Mouse (Mus musculus): Measurements from ENCODE around the gene C130050O18Rik. TPM values are rescaled to one million over a fixed set of nuclear protein-coding genes. Genes with fewer than 3 reads are reported as not detected.

Gene C130050O18Rik
- polyA plus RNA-seq, 1 experiment from 2014 or later: 0.43 TPM

GRCm38 (mm10) chr5:139368638-139369320, 36.3 kb upstream of the C130050O18Rik start:
- no peak for ATAC-seq (replicated peaks; ENCODE audit: extremely low read depth, insufficient read depth, low FRiP score)
- Histone ChIP-seq H3K27me3 (ENCODE audit: control insufficient read depth, insufficient read depth, low read length) (no peaks in the 10 kb centered on the region), H3K4me3 (ENCODE audit: low read length) (no peak overlapping the region), H3K4me2 (ENCODE audit: low read depth, low read length) (no peak overlapping the region), H3K4me1 (ENCODE audit: control insufficient read depth, insufficient read depth, low read length) (peaks cover 31% of the 10 kb centered on the region), H3K9ac (ENCODE audit: low read length) (no peak overlapping the region), H3K27ac (ENCODE audit: low read length) (no peak overlapping the region), H3K9me3 (replicated peaks; ENCODE audit: control insufficient read depth, low read length) (no peaks in the 10 kb centered on the region), H3K36me3 (ENCODE audit: control insufficient read depth, insufficient read depth) (no peaks in the 10 kb centered on the region)
- WGBS: 82% methylated on average over 11 of the region's 11 CpGs

DNA sequence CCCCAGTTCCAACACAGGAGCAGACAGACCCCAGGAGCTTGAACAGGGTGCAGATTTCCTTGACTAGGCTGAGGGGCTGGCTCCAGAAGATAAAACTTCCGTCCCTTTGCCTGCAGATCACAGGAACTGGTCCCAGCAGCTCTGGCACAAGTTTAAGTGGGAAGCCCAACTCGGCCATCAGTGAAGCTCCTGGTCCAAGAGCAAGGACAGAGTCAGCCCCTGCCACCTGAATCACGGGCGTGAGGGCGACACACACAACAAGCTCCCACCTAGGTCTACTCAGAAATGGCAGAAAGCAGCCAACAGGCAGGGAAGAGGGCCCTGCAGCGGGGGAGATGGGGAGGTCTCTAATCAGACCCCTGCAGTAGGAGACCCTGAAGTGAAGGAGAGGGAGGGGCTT, 34.7 kb upstream of the C130050O18Rik start:
- WGBS: 76% methylated on average over 6 of the region's 6 CpGs
- Histone ChIP-seq H3K4me3 (ENCODE audit: low read length) (no peak overlapping the region), H3K36me3 (ENCODE audit: control insufficient read depth, insufficient read depth) (no peaks in the 10 kb centered on the region), H3K4me1 (ENCODE audit: control insufficient read depth, insufficient read depth, low read length) (peaks cover 20% of the 10 kb centered on the region), H3K9me3 (replicated peaks; ENCODE audit: control insufficient read depth, low read length) (no peaks in the 10 kb centered on the region), H3K9ac (ENCODE audit: low read length) (peak overlapping the region; percentile 81), H3K27ac (ENCODE audit: low read length) (no peak overlapping the region), H3K27me3 (ENCODE audit: control insufficient read depth, insufficient read depth, low read length) (no peaks in the 10 kb centered on the region), H3K4me2 (ENCODE audit: low read depth, low read length) (peak overlapping the region; percentile 71; the same call in 1 of the 2 replicates)
- no peak for ATAC-seq (replicated peaks; ENCODE audit: extremely low read depth, insufficient read depth, low FRiP score)

DNA sequence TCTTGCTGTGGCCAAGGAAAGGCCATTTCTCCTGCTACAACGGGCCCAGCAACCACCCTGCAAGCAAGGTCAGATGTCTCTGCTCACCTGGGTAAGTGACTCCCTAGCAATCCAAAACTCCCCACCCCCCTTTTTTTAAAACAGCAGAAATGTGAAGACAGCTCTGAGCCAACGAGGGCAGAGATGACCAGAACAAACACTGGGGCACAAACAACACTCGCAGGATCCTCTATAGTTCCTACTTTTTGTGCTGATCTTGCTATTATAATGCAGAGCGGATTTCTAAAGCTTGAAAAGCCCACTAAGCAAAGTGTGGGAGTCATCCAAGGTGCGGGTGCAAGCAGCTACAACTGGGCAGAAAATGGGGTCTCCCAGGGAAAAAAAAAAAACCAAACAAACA, 34.0 kb upstream of the C130050O18Rik start:
- Histone ChIP-seq H3K27ac (ENCODE audit: low read length) (peak overlapping the region; percentile 76; the same call in 1 of the 2 replicates), H3K9me3 (replicated peaks; ENCODE audit: control insufficient read depth, low read length) (no peaks in the 10 kb centered on the region), H3K4me1 (ENCODE audit: control insufficient read depth, insufficient read depth, low read length) (peaks cover 20% of the 10 kb centered on the region), H3K36me3 (ENCODE audit: control insufficient read depth, insufficient read depth) (no peaks in the 10 kb centered on the region), H3K27me3 (ENCODE audit: control insufficient read depth, insufficient read depth, low read length) (no peaks in the 10 kb centered on the region), H3K4me3 (ENCODE audit: low read length) (peak overlapping the region; percentile 61), H3K4me2 (ENCODE audit: low read depth, low read length) (peak overlapping the region; percentile 71), H3K9ac (ENCODE audit: low read length) (peak overlapping the region; percentile 81)
- ATAC-seq (replicated peaks; ENCODE audit: extremely low read depth, insufficient read depth, low FRiP score): no peak
- 70% methylated on average over 5 of the region's 5 CpGs for WGBS

DNA sequence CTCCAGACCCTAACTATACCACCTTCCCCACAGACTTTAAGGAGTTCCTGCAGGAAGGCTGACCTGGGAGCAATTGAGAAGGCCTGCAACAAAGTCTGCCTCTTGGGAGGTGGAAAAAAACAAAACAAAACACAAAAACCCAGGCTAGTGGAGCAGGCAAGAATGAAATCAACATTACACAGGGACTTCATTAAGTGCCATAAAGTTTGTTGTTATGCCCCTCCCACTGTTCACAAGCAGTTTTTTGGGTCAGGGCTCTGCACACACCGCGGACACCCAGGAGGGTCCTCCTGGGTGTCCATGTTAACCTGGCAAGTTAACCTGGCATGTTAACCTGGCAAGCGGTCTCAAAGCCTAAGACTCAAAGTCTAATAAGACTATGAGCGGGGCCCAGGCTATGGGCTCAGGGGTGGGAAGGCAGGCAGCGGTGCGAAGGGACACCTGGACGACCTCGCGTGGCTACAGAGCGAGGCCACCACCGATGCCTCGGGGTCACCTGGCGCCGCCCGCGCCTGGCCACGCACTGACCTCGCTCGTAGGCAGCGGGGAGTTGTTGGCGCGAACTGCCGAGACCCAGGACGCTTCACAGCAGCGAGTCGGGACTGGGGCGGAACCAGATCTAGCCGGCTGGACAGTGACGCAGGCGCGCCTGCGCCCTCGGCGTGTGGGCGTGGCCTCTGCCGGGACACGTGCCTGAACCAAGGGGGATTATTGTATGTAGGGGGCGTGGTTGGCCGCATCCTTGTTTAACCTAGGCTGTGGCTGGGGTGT, 33.3 kb upstream of the C130050O18Rik start:
- peak overlapping the region; percentile 61 for H3K4me3 ChIP-seq (ENCODE audit: low read length)
- 1% methylated on average over 39 of the region's 39 CpGs for WGBS

GRCm38 (mm10) chr5:139373126-139373525, 32.0 kb upstream of the C130050O18Rik start:
- Histone ChIP-seq H3K9me3 (replicated peaks; ENCODE audit: control insufficient read depth, low read length) (no peaks in the 10 kb centered on the region), H3K9ac (ENCODE audit: low read length) (no peak overlapping the region), H3K4me3 (ENCODE audit: low read length) (no peak overlapping the region), H3K27ac (ENCODE audit: low read length) (no peak overlapping the region), H3K4me2 (ENCODE audit: low read depth, low read length) (no peak overlapping the region), H3K36me3 (ENCODE audit: control insufficient read depth, insufficient read depth) (no peaks in the 10 kb centered on the region), H3K4me1 (ENCODE audit: control insufficient read depth, insufficient read depth, low read length) (peaks cover 34% of the 10 kb centered on the region), H3K27me3 (ENCODE audit: control insufficient read depth, insufficient read depth, low read length) (no peaks in the 10 kb centered on the region)
- 80% methylated on average over 3 of the region's 3 CpGs for WGBS
- ATAC-seq (replicated peaks; ENCODE audit: extremely low read depth, insufficient read depth, low FRiP score): no peak

More for the DNA sequence above, 33.3 kb upstream of the C130050O18Rik start:
- no peaks in the 10 kb centered on the region for H3K9me3 ChIP-seq (replicated peaks; ENCODE audit: control insufficient read depth, low read length)
- H3K4me1 ChIP-seq (ENCODE audit: control insufficient read depth, insufficient read depth, low read length): peaks cover 21% of the 10 kb centered on the region
- peak; percentile 93 for ATAC-seq (replicated peaks; ENCODE audit: extremely low read depth, insufficient read depth, low FRiP score)
- H3K9ac ChIP-seq (ENCODE audit: low read length): peak overlapping the region; percentile 81
- H3K27ac ChIP-seq (ENCODE audit: low read length): peak overlapping the region; percentile 76
- H3K27me3 ChIP-seq (ENCODE audit: control insufficient read depth, insufficient read depth, low read length): no peaks in the 10 kb centered on the region
- H3K4me2 ChIP-seq (ENCODE audit: low read depth, low read length): peak overlapping the region; percentile 71
- H3K36me3 ChIP-seq (ENCODE audit: control insufficient read depth, insufficient read depth): no peaks in the 10 kb centered on the region

GRCm38 (mm10) chr5:139373889-139374444, 31.1 kb upstream of the C130050O18Rik start:
- Histone ChIP-seq H3K27me3 (ENCODE audit: control insufficient read depth, insufficient read depth, low read length) (no peaks in the 10 kb centered on the region), H3K4me3 (ENCODE audit: low read length) (no peak overlapping the region), H3K36me3 (ENCODE audit: control insufficient read depth, insufficient read depth) (no peaks in the 10 kb centered on the region), H3K9me3 (replicated peaks; ENCODE audit: control insufficient read depth, low read length) (no peaks in the 10 kb centered on the region), H3K27ac (ENCODE audit: low read length) (no peak overlapping the region), H3K4me2 (ENCODE audit: low read depth, low read length) (no peak overlapping the region), H3K9ac (ENCODE audit: low read length) (no peak overlapping the region), H3K4me1 (ENCODE audit: control insufficient read depth, insufficient read depth, low read length) (peaks cover 43% of the 10 kb centered on the region)
- 75% methylated on average over 6 of the region's 6 CpGs for WGBS
- no peak for ATAC-seq (replicated peaks; ENCODE audit: extremely low read depth, insufficient read depth, low FRiP score)

- WGBS: 91% methylated on average over 2 of the region's 2 CpGs
- Histone ChIP-seq H3K4me3 (ENCODE audit: low read length) (no peak overlapping the region), H3K9me3 (replicated peaks; ENCODE audit: control insufficient read depth, low read length) (no peaks in the 10 kb centered on the region), H3K27me3 (ENCODE audit: control insufficient read depth, insufficient read depth, low read length) (no peaks in the 10 kb centered on the region), H3K4me2 (ENCODE audit: low read depth, low read length) (no peak overlapping the region), H3K36me3 (ENCODE audit: control insufficient read depth, insufficient read depth) (no peaks in the 10 kb centered on the region), H3K27ac (ENCODE audit: low read length) (no peak overlapping the region), H3K9ac (ENCODE audit: low read length) (no peak overlapping the region), H3K4me1 (ENCODE audit: control insufficient read depth, insufficient read depth, low read length) (peaks cover 52% of the 10 kb centered on the region)
- ATAC-seq (replicated peaks; ENCODE audit: extremely low read depth, insufficient read depth, low FRiP score): no peak
Measured at GRCm38 (mm10) chr5:139374841-139375240, 30.2 kb upstream of the C130050O18Rik start.

DNA sequence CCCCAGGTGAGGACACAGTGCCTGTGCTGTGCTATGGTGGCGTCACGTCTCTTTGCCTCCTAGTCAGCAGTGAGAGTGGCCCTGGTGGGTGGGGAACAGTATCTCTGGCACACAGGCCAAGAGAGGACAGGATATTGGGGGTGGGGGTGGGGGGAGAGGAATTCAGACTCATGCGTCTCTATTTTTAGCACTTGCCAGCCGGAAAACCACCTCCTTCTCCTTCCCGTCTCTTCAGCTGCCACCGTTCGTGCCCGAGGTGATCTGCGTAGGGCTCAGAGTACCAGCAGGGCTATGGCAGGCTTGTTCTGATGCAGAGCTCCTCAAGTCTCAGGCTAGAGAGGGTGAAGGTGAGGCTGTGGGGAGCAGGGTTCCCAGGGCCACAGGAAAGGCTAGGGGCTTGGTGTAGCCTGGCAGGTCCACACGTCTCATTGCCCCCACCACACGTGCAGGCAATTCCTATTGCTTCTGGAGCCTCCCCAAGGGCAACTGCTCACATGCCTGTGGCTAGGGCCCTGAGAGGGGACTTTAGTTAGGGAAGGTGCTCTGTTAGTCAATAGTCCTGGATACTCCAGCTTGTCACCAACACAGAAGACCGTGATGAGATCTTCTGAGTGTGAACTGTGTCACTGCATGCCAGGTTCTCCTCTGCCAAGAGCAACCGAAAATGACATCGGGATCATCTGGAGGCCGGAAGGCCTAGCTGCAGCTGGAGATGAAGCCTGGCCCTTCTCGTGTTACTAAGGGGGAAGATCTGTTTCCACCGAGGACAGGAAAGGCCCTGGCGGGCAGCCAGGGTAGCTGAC, 27.4 kb upstream of the C130050O18Rik start, which contains the start of gene Gpr146:
Gpr146 (plus strand) TSS at position 230 of the 803 bp plus-strand sequence.
- H3K36me3 ChIP-seq (ENCODE audit: control insufficient read depth, insufficient read depth): no peaks in the 10 kb centered on the region
- peaks cover 51% of the 10 kb centered on the region for H3K4me1 ChIP-seq (ENCODE audit: control insufficient read depth, insufficient read depth, low read length)
- H3K4me3 ChIP-seq (ENCODE audit: low read length): peak within 1 kb of the TSS; percentile 3
- no peaks in the 10 kb centered on the region for H3K27me3 ChIP-seq (ENCODE audit: control insufficient read depth, insufficient read depth, low read length)
- H3K9ac ChIP-seq (ENCODE audit: low read length): peak within 1 kb of the TSS; percentile 38
- peak within 1 kb of the TSS; percentile 70 for H3K4me2 ChIP-seq (ENCODE audit: low read depth, low read length)
- ATAC-seq (replicated peaks; ENCODE audit: extremely low read depth, insufficient read depth, low FRiP score): peak; percentile 41
- H3K27ac ChIP-seq (ENCODE audit: low read length): peak within 1 kb of the TSS; percentile 96
- H3K9me3 ChIP-seq (replicated peaks; ENCODE audit: control insufficient read depth, low read length): no peaks in the 10 kb centered on the region
- WGBS: 8% methylated on average over 18 of the region's 18 CpGs
